Mouse (Mus musculus) kidney, postnatal 10 days (tissue): ENCODE results near the gene Ski.

Experiments used
- DNase-seq: peaks from one replicate; pipeline ENCODE4 v3.0.0; 2021; ENCODE audit warnings: mixed read lengths

Ski gene

DNA sequence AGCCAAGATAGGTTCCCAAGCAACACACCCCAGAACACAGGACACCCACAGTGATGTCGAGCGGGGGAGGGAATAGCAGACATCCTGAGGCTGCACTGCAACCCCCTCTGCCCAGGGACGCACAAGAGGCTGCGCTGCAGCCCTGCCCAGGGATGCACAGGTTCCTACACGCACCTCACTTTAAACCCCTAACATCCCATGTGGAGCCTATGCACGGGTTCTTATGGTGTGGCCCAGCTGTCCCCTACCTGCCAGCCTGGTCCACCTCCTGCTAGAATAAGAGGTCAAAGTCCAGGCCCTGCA lies 8.7 kb downstream of the Ski start:
- no peak for DNase-seq

DNA sequence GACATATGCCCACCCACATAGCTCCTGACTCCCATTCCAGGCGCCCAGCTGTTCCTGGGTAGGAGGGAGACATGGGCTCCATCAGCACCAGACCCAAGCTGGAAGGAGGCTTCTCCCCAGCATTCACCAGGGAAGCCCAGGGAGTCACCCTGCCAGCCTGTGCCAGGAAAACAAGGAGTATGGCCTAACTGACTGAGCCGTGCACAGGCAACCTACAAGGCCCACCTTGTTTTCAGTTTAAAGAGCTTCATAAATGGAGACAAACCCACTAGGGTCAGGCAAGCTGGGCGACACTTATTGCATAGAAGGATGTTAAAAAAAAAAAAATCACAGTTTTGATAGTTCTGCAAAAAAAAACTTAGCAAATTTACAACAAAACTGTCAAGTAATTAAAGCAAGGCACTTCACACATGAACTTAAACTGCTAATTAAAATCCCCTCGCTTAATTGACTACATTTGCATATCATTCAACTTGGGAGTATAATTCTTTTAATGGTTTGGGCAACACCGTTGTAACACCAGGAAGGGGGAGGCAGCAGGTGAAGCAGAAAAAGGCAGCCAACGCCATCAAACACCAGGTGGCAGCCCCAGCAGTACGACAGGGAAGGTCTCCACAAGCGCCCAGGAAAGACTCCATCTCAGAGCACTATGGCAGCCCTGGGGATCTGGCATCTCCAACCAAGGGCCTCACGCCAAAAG lies 9.2 kb downstream of the Ski start:
- no peak for DNase-seq

DNA sequence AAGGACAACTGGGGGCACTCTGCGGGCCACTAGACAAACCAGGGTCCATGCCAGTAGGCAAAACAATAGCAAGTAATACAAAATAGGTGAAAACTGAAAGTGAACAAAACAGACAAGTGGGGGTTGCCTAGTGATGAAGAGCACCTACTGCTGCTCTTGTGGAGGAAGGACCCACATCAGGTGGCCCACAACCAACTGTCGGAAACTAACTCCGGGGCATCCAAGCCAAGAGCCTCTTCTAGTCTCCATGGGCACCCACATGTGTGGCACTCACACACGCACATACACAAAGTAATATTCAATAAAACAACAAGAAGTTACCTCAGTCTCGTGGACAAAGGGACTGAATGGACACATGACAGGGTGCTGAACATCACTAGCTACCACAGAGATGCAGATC lies 12.9 kb downstream of the Ski start:
- no peak for DNase-seq

DNA sequence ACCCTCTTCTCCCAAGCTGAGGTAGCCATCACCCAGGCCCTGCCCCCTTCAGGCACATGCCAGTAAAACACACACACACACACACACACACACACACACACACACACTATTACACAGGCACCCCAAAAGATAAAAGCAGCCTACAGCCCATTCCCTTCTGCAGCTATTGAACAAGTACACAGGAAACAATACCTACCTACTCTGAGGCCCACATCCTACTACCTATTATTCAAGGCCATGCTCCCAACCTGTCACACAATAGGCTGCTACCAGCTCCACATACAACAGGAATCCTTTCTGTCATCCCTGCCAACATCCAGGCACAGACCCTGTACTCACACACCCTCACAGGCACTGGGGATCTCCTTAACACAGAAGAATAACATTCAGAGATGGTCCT lies 13.3 kb downstream of the Ski start:
- no peak for DNase-seq

DNA sequence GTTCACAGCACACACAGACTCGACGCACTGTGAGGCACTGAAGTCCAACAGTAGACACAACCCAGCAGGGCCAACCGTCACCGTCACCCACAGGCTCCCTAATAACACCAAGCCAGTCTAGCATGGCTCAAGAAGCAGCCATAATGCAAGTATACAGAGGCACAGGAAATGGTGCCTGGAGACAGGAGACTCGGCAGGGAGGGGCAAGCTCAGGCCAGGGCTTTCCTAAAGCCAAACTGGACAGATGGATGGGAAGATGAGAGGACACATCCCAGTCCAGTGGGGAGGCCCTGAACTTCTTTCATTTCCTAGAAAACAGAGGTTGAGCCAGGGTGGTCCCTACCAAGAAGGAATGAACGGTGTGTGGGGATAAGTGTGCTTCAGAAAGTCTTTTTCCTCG lies 13.8 kb downstream of the Ski start:
- no peak for DNase-seq

DNA sequence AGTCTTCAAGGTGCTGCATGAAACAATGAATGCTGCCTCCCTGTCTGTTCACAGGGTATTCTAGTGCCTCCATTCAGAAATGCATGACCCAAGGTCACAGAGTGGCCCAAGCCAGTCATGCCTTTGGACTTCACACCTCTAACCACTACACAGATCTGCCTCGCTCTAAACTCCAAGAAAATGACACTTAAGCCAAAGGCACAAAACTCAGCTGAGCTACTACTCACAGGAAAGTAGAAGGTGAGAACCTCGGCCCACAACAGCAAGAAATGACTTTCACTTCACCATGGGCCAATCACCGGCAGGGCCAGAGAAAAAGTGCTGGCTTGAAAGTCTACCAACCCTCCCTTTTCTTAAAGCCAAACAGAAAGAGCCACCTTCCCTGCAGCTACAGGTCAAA lies 14.6 kb downstream of the Ski start:
- no peak for DNase-seq

DNA sequence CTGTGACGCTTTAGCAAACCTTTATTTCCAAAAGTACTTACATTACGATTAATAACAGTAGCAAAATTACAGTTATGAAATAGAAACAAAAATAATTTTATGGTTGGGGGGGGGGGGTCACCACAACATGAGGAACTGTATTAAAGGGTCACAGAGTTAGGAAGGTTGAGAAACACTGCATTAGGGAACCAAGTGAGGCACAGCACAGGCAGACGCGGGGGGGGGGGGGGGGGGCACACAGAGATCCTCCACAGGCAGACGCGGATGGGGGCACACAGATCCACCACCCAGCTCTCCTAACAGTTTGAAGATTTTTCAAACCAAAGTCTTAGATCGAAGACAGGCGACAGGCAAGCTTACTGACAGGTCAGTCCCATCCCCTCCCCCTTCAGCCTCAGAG lies 15.9 kb downstream of the Ski start:
- no peak for DNase-seq

DNA sequence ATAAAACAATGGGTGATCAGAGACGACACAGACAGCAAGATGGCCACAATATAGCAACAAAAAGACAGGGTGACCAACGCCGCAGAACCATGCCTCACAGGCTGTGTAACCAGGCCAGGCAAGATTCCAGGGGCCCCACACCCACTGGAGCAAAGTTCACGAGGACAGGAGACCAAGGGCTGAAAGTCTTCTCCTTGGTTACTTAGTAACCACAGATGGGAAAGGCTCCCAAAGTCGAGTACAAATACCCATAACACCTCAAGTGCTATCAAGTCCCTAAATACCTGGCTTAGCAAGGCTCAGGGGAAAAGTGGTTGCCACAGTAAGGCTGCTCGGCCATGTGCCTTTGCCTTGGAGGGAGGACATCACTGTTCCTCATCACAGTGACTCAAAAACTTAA lies 16.5 kb downstream of the Ski start:
- peak; percentile 86 for DNase-seq

DNA sequence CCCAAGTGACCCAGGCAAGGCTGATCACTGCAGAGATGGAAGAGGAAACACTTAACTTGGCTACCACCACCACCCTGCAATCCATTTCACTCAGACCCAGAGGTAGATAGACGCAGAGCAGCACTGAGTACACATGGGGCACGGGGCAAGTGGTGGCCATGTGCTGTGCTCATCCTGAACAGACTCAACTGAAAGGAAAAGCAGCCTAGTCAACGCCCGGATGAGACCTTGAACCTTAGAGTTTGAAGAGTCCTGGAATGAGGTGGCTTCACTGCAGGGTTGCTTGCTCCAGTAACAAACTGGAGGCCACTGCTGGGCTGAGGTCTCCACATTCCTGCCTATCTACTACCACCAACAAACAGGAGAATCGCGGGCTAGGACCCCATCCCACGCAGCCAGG lies 20.6 kb downstream of the Ski start:
- no peak for DNase-seq

DNA sequence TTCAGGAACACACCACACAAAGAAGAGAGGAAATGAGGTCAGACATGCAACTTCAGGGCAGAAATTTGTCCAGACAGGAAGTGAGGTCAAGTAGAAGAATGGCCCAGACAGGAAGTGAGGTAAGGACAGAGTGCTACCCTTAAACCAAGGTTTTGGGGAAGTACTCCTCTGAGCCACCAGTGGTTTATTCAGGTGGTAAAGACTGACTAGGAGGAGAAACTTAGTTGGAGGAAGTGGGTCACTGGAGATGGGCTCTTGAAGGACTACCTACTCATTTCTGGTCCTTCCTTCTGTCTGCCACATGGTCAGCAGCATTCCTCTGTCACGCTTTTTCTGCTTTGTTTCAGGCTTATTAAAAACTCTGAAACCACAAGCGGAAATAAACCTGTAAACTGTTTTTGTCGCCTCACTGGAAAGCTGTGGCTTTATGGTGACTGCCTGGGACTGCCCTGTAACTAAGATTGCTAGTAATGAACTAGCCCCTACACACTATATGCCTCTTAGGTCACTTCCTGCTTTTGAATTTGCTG lies 21.5 kb downstream of the Ski start:
- no peak for DNase-seq

DNA sequence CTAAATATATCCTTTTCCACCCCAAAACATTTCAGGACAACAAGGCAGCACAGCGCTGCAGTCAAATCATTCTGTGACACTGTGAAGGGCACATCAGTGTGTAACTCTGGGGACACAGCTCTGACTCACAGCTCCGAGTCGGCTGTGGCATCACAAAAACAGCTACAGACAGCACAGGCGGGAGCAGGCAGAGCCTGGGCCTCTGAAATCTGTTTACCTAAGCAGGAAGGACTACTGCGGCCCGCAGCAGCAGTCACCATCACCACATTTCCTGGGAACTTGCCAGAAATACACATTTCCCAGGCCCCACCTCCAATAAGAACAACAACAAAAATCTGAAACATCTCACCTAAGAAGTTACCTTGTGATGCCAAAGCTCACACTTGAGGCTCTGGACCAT lies 24.7 kb downstream of the Ski start:
- no peak for DNase-seq

DNA sequence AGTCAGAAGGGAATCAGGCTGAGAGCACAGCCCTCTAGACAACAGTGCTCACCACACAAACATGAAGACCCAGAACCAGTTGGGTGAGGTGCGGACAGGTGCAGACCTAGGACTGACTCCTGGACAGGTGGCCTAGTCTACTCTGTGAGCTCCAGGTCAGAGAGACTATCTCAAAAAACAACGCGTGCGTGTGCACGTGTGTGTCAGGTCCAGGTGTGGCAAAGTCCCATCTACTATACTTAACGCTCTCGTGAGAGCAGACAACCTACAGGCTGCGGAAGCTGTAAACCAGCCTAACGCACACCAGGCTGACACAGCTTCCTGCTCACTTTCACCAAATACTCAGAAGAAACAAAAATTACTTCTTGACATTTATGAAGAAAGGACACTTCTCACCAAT lies 27.2 kb downstream of the Ski start:
- no peak for DNase-seq

DNA sequence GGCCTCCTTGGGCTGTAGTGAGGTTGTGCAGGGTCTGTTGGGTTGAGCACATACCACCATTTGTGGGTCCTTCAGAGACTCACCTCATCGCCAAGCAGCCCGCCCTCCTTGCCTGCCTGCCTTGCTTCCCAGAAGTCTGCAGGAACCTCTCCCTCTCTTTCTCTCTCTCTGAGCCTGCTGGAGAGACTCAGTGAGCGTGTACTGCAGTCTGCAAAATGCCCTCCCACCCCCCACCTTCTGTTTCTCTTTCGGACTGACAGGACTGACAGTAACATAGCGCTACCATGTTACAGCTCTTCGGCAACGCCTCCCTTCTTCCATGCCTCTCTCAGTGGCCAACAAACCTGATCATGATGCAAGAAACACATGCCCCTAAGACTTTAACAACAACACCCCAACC lies 32.1 kb downstream of the Ski start:
- no peak for DNase-seq

DNA sequence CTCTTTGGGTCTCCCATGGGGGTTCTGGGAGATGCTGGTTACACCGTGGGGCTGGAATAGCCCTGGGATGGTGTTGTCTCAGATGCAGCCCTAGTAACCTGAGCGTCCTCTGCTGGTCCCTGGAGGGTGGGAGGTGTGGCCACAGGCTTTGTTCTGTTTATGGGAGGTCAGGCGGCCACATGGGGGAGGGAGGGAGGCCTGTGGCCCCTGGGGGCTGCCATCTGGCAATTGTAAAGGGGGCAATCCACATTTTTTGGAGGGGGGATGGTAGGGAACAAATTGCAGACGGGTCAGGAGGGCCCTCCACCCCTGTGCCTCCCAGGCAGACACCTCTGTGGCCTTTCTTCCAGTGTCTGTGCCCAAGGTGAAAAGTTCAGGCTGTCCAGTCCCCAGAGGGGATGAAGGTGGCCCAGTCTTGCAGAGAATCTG lies 32.7 kb downstream of the Ski start:
- DNase-seq = peak; percentile 61

DNA sequence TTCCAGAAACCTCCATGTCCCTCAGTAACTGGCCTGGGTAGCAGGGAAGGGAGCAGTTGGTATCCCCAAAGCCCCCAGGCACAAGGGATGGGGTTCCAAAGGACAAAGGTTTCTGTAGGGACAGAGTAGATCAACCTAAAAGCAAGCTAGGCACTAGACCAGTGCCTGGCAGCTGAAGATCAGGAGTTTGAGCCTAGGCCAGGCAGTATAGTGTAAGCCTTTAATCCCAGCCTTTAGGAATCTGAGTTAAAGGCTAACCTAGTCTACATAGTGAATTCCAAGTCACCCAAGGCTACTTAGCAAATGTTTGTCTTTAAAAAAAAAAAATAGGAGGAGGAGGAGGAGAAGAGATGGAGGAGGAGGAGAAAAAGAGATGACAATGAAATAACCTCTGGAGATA lies 33.6 kb downstream of the Ski start:
- no peak for DNase-seq

DNA sequence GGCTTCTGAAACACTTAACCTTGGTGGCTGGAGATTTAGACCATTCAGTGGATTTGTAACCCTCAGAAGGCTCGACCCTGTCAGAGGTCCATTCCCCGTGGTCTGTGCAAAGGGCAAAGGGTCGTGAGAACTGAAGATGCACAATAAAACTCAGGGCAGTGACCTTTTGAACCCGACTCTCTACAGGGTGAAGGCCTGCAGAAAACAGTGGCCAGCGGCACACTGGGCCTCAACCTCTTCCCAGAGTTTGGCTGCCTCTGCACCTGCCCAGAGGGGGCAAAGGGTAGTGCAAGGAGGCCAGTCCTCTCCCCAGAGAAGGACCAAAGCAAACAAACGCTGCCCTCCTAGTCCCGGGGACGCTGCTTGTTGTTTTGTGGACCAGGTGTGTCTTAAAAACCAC lies 34.1 kb downstream of the Ski start:
- no peak for DNase-seq

DNA sequence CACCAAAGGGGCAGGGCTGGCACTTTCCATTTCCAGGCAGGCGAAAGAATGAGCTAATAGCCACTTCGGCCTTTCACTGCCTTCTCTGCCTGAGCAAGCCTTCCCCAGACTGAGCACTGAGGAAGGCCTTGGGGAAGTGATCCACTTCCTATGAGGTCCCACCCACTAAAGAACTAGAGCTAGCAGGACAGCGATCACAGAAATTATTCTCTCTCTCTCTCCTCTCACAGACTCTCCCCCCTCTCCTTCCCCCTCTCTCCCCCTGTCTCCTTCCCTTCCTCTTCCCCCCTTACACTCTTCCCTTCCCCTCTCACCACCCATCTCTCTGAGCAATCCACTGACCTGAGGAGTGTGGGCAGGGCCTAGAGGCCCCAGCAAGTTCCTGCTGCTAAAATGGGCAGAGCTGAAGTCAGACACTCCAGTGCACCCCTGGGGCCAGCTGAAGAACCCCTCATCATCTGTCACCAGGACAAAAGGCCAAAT lies 35.2 kb downstream of the Ski start:
- peak; percentile 46 for DNase-seq

DNA sequence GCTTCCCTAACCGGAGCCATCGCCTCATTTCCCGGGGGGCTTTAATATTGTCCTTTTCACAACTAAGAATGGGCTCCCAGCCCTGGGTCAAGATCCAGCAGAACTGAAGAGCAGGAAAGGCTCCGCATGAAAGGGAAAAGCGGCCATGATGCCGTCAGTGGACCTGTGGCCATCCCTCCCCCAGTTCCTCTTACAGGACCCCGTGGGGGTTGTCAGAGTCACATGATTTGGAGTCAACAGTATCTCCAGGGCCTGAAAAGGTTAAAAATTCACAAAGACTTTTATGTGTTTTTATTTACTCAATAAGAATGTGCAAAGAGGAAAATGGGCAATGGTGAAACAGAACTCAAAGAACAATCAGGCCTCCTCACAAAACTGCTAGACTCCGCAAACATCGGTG lies 36.5 kb downstream of the Ski start:
- DNase-seq = no peak

DNA sequence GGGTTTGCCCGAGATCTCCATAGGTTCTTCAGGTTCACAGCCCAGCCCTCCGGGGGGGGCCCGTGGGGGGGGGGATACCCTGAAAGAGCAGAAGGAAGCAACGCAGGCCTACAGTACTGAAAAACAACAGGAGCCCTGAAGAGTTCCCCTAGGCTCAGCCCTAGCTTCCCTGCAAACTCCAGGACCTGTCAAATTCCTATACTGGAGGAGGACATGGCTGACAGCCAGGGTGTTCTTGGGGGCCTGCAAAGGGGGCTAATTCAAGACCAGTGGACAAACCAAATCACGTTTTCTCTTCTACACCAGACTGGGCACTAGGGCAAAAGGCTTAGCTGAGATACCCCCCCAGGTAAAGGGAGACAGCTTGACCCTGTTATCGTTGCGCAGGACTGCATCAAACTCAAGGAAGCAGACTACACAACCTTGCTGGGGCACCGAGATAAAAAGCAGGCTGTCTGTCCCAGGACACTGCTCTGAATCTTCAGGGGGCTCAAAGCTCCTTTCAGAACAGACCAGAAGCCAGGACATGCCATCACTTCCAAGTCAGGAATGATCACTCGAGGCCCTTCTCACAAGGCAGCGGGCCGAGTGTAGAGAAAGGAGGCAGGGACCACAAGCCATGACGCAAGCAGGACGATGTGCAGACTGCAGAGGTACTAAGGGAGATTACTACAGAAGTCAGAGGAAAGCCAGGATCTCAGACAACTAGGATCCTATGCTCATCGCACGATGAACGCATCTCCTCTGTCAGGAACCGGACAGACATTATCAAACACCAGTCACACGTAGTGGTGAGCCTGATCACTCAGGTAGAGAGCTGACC lies 37.9 kb downstream of the Ski start:
- DNase-seq = no peak

DNA sequence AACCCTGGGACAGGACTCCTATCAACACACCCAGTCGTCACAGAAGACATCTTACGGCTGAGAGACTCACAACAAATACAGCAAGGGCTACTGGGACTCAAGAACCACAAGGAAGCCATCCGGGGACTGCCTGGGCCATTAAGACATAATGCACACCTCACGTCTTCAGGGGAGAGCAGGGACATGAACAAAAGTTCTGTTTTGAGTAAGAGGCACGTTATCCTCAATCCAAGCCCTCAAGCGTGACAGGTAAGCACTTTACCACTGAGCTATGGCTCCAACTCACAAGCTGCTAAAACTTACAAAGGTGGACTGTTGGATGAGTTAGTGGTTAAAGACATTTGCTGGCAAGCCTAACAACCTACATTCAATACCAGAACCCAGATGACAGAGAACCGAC lies 39.2 kb downstream of the Ski start:
- DNase-seq = no peak

DNA sequence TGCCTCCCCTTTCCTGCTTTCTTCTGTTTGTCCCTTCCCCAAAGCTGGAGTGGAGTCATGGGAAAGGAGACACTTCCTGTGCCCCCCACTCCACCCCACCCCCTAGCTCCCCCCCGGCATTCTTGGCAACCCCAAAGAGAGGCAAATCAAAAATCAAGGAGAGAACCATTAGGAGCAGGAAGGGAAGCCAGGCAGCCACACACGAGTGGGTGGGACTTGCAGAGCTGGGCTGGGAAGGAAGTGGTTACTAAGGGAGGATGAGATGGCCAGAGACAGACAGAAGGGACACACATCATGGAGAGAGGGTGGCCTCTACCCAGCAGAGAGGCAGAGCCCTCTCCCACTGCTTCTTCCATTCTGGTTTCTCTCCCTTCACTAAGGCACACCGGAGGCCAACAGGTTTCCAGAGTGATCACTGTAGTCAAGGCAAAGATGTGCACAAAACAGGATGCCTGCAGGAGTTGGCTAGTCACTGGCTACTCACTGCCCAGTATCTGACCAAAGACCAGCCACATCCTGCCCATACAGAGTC lies 43.3 kb downstream of the Ski start:
- peak; percentile 69 for DNase-seq

DNA sequence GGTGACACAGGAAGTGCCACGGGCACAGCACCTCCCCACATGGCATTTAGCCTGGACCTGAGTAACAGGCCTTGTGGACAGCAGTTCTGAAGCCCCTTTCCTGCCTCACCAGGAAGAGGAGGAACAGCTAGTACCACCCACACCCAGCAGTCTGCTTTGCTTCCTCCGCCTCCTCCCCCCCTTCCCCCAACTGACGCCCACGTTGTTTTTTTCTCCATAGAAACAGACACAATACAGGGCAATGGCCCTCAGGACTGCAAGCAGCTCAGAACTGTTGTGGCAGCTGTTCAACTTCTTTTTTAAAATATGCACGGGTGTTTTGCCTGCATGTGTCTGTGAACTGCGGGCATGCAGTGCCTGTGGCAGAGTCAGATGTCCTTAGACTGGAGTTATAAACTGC lies 44.1 kb downstream of the Ski start:
- DNase-seq = peak; percentile 80

DNA sequence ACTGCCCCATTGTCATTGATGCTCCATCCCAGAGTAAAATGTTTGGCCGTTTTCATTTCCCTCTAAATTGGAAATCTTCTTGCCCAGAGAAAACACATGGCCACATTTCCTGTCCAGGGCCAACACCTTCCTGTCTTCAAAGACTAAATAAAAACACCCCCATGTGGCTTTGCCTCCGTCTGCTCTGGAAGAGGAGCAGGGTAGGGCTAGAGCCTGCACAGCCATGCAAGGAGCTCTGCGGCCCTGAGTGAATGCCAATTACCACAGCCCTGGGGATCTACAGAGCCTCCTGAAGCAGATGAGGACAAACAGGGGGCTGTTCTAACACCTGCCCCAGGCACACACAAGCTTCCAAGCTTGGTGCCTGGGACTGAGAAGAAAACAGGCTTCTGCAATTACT lies 46.2 kb downstream of the Ski start:
- no peak for DNase-seq
